Mouse (Mus musculus) liver, postnatal 0 days (tissue): ENCODE results near the gene Gng8. TPM values are rescaled to one million over a fixed set of nuclear protein-coding genes. Genes with fewer than 3 reads are reported as not detected.

ENCODE experiments used
- ATAC-seq: fragments of 200-750 bp; cut with Nextera tagmentation; 2 replicates; pipeline ENCODE4 v1.8.0; 2017; ENCODE audit warnings: mild to moderate bottlenecking, moderate library complexity
- DNase-seq: peaks from one replicate; pipeline ENCODE4 v3.0.0-alpha.2; 2016
- H3K27ac ChIP-seq: fragments of 300-500 bp; sonication (generic); 2 replicates; pipeline ENCODE4 v1.5.1; 2014; ENCODE audit warnings: antibody characterized with exemption, moderate library complexity, mild to moderate bottlenecking, low read depth
- H3K27me3 ChIP-seq: fragments of 300-500 bp; sonication (generic); 2 replicates; pipeline ENCODE4 v1.6.1; 2014; ENCODE audit warnings: low read length, control low read depth, mixed read lengths; ENCODE audit not compliant: insufficient read depth
- H3K36me3 ChIP-seq: fragments of 300-500 bp; sonication (generic); replicated peaks from 2 replicates; pipeline ENCODE4 v1.6.1; 2014; ENCODE audit warnings: mild to moderate bottlenecking, control low read depth, low read length, moderate library complexity, mixed read lengths; ENCODE audit not compliant: insufficient read depth
- H3K4me1 ChIP-seq: fragments of 300-500 bp; sonication (generic); 2 replicates; pipeline ENCODE4 v1.6.1; 2014; ENCODE audit warnings: antibody characterized with exemption, mild to moderate bottlenecking, control low read depth; ENCODE audit not compliant: insufficient read depth
- H3K4me2 ChIP-seq: fragments of 300-500 bp; sonication (generic); 2 replicates; pipeline ENCODE4 v1.6.1; 2014; ENCODE audit warnings: low read depth, mild to moderate bottlenecking, low read length, moderate library complexity, mixed read lengths
- H3K4me3 ChIP-seq: fragments of 300-500 bp; sonication (generic); 2 replicates; pipeline ENCODE4 v1.5.1; 2014; ENCODE audit warnings: low read depth, low read length
- H3K9ac ChIP-seq: fragments of 300-500 bp; sonication (generic); replicated peaks from 2 replicates; pipeline ENCODE4 v1.6.1; 2014; ENCODE audit warnings: mild to moderate bottlenecking, moderate library complexity
- H3K9me3 ChIP-seq: fragments of 300-500 bp; sonication (generic); 2 replicates; pipeline ENCODE4 v1.6.1; 2016; ENCODE audit warnings: mild to moderate bottlenecking, control low read depth, low read length, mixed read lengths
- CTCF ChIP-seq: sonication (generic); IDR thresholded peaks from 2 replicates; pipeline ENCODE4 v1.5.1; 2016; ENCODE audit warnings: antibody characterized with exemption, low read depth
- EP300 ChIP-seq: IDR thresholded peaks from 2 replicates; pipeline ENCODE4 v1.6.1; 2016; ENCODE audit warnings: antibody characterized with exemption, low read depth, mild to moderate bottlenecking
- WGBS: fragments of 180-500 bp; shearing (Covaris S2); extraction: QIAGEN DNeasy Blood & Tissue Kit; methylation state at CpG from one replicate; pipeline ENCODE4 v1.1.7; 2014; ENCODE audit not compliant: insufficient replicate concordance; 5-methylcytosine and 5-hydroxymethylcytosine counted together
- polyA plus RNA-seq: library from polyadenylated mRNA; unstranded; fragments of >200 nt; fragmentation: Nextera tagmentation; extraction: Ambion mirVana; gene quantifications from 2 replicates; pipeline ENCODE4 v1.2.1, GENCODE M21; 2015

Gng8 gene
- polyA plus RNA-seq, 1 experiment from 2014 or later: 0.20 TPM

GRCm38 (mm10) chr7:16944061-16944807, 52.6 kb downstream of the Gng8 start, which contains the start of gene Pnmal2:
TSS of gene Pnmal2 (plus strand) at chr7:16944682.
- Histone ChIP-seq H3K9ac (no peak within 1 kb of the TSS; the same call in 1 of the 2 replicates), H3K27ac (no peak within 1 kb of the TSS), H3K4me3 (peak within 1 kb of the TSS; percentile 47), H3K4me1 (peaks cover 14% of the 10 kb centered on the region), H3K27me3 (peaks cover 56% of the 10 kb centered on the region), H3K36me3 (no peaks in the 10 kb centered on the region), H3K9me3 (no peaks in the 10 kb centered on the region), H3K4me2 (peak within 1 kb of the TSS; percentile 74)
- ATAC-seq: peak; percentile 68
- peak; percentile 63 for DNase-seq
- TF ChIP-seq CTCF (no peak), EP300 (no peak)
- WGBS: 22% methylated on average over 33 of the region's 36 CpGs

GRCm38 (mm10) chr7:16944808-16945315, 53.3 kb downstream of the Gng8 start:
- peaks cover 15% of the 10 kb centered on the region for H3K4me1 ChIP-seq
- peak overlapping the region; percentile 74 for H3K4me2 ChIP-seq
- ATAC-seq: peak; percentile 23; the same call in 1 of the 2 replicates
- H3K27ac ChIP-seq: no peak overlapping the region
- WGBS: 4% methylated on average over 22 of the region's 22 CpGs
- TF ChIP-seq EP300 (no peak), CTCF (no peak)
- no peaks in the 10 kb centered on the region for H3K9me3 ChIP-seq
- peak overlapping the region; percentile 47 for H3K4me3 ChIP-seq
- no peaks in the 10 kb centered on the region for H3K36me3 ChIP-seq
- no peak for DNase-seq
- peaks cover 62% of the 10 kb centered on the region for H3K27me3 ChIP-seq
- no peak overlapping the region; the same call in 1 of the 2 replicates for H3K9ac ChIP-seq

Other genes with a start within 250 kb of the Gng8 start
- not detected in 2 replicates for gene Ceacam15, start 216.1 kb upstream of the Gng8 start, polyA plus RNA-seq
- gene Ceacam9, start 169.9 kb upstream of the Gng8 start, polyA plus RNA-seq: not detected in 2 replicates
- gene Ap2s1, start 153.4 kb upstream of the Gng8 start, polyA plus RNA-seq: 151 and 153 TPM in 2 replicates
- gene Slc1a5, start 110.4 kb upstream of the Gng8 start, polyA plus RNA-seq: 43.9 and 44.8 TPM in 2 replicates
- gene Strn4, start 75.9 kb upstream of the Gng8 start, polyA plus RNA-seq: 15.9 and 18.4 TPM in 2 replicates
- 7.4 and 8.7 TPM in 2 replicates for gene Fkrp, start 75.1 kb upstream of the Gng8 start, polyA plus RNA-seq
- gene Prkd2, start 48.9 kb upstream of the Gng8 start, polyA plus RNA-seq: 4.3 and 5.0 TPM in 2 replicates
- gene Dact3, start 16.5 kb upstream of the Gng8 start, polyA plus RNA-seq: 0.09 TPM in 2 replicates
- 1.1 and 1.7 TPM in 2 replicates for gene Ptgir, start 14.7 kb downstream of the Gng8 start, polyA plus RNA-seq
- gene Calm3, start 32.3 kb downstream of the Gng8 start, polyA plus RNA-seq: 58.8 and 60.3 TPM in 2 replicates
- 0.06 and 0.09 TPM in 2 replicates for gene Pnmal2, start 52.9 kb downstream of the Gng8 start, polyA plus RNA-seq
- gene Pnmal1, start 67.9 kb downstream of the Gng8 start, polyA plus RNA-seq: 0.02 and 0.04 TPM in 2 replicates
- not detected in 2 replicates for gene Gm42372, start 91.3 kb downstream of the Gng8 start, polyA plus RNA-seq
- gene Ccdc8, start 100.9 kb downstream of the Gng8 start, polyA plus RNA-seq: 1.1 and 1.3 TPM in 2 replicates
- 26.9 and 32.1 TPM in 2 replicates for gene Ppp5c, start 136.1 kb downstream of the Gng8 start, polyA plus RNA-seq
- 2.6 and 3.9 TPM in 2 replicates for gene Hif3a, start 170.6 kb downstream of the Gng8 start, polyA plus RNA-seq
- gene Psg16, start 182.3 kb downstream of the Gng8 start, polyA plus RNA-seq: 0.54 and 0.69 TPM in 2 replicates